Mouse (Mus musculus) left cerebral cortex, postnatal 36 days (tissue): Measurements from ENCODE around the gene Pycr2. TPM values are rescaled to one million over a fixed set of nuclear protein-coding genes. Genes with fewer than 3 reads are reported as not detected.

Experiments
- DNase-seq, 2 experiments: peaks; one replicate each; pipeline ENCODE4 v3.0.0; 2021 to 2022; ENCODE audit warnings: low spot score in 2 of 2, mixed read lengths in 1 of 2
- intact Hi-C: fragments of 180-260 bp; cut with DNase I; formaldehyde crosslinking; loops from one replicate; pipeline ENCODE4 v1.15.1; 2025
- total RNA-seq, 2 experiments: library from RNA; stranded (reverse); gene quantifications; 2 replicates each; pipeline ENCODE4 v1.2.3; 2021

Gene Pycr2
- total RNA-seq, 2 experiments from 2014 or later, result 26.0 to 27.3 TPM

- DNase-seq, result no peak
- intact Hi-C loops, result no loop called here
These were observed 1.2 kb upstream of the Pycr2 start for GRCm38 (mm10) chr1:180902915-180903314.

- intact Hi-C loops, result no loop called here
- no peak for DNase-seq
These were observed 441 bp upstream of the Pycr2 start for GRCm38 (mm10) chr1:180903666-180904038.

GRCm38 (mm10) chr1:180904815-180905080 is 655 bp downstream of the Pycr2 start:
- DNase-seq, result no peak
- intact Hi-C loops, result no loop called here

- no peak for DNase-seq
- intact Hi-C loops, result no loop called here
These were observed 1.2 kb downstream of the Pycr2 start for GRCm38 (mm10) chr1:180905307-180905706.

- intact Hi-C loops, result no loop called here
- DNase-seq, result no peak
These were observed 1.8 kb downstream of the Pycr2 start for GRCm38 (mm10) chr1:180905876-180906275.

DNA sequence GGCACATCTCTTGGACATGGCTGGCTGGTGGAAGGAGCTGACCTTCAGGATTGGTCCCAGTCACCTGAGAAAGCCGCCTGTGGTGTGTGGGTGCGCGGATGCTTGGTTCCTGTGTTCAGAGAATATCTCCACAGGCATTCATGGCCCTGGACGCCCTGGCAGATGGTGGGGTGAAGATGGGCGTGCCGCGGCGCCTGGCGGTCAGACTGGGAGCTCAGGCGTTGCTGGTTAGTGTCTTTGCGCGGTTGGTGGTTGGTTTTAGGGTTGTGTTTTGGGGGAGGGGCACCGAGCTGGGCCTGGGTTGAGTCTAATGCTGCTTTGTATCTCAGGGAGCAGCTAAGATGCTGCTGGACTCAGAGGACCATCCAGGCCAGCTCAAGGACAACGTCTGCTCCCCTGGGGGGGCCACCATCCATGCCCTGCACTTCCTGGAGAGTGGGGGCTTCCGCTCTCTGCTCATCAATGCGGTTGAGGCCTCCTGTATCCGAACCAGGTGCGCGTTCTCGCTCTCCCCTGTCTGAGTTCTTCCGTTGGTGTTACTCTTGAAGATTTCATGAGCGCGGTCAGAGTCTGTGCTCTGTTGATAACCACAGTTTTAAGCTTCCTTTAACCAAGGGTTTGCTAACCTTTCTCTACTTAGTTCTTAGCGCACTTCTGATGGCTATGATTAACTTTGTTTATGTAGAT is 2.5 kb downstream of the Pycr2 start:
- intact Hi-C loops, result no loop called here
- DNase-seq, result no peak

DNA sequence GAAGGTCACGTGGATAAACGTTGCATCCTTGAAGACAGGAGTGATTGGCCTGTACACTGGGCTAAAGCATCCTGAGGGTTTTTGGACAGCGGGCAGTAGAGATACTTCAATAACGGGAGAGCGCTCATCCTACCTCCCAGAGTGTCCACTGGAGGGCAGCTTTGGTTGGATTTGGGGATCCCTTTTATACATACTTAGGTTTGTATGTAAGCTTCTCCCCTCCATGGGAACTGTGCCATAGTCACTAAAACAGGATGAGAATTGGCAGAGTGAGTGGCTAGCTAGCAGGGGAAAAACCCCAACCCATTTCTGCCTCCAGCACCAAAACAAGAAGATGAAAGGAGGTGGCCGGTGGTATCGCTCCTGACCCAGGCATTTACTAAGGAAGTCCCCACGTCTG is 7.0 kb downstream of the Pycr2 start:
- DNase-seq, result no peak
- intact Hi-C loops, result no loop called here

DNA sequence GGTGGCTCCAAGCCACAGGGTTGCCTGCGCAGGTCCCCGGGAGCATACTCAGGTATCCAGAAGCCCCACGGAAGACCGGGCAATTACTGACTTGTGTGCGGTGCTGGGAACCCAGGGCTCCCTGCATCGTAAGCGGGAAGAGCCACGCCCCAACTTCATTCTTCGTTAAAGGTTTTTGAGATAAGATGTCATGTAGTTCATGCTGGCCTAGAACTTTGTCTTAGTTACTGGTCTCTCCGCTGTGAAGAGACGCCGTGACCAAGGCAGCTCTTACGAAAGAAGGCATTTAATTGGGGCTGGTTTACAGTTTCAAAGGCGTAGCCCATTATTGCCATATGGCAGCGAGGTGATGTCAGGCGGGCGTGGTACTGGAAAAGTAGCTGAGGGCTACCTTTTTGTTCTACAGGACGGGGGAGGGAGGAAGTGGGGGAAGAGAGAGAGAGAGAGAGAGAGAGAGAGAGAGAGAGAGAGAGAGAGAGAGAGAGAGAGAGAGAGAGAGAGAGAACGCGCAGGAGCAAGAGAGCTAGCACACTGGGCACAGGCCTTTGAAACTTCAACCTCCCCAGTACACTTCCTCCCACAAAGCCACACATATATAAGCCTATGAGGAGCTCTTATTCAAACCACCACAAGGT is 7.7 kb downstream of the Pycr2 start:
- intact Hi-C loops, result no loop called here
- no peak for DNase-seq

DNA sequence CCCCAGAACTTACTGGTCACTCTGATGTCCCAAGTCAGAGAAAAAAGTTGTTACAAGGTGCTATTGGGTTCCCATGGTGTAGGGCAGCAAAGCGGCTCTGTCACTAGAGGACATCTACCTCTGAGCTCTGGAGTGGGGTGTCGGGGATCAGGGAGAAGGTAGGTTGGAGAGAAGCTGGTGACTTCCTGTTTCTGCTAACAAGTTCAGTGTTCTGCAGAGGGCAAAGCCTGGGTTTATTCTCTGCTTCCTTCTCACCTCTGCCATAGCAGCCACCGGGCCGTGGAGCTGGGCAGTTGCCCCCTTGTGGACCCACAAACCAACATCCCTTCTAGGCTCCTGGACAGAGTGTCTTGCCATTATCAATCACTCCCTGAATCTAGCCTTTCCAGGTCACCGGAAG is 8.7 kb downstream of the Pycr2 start:
- DNase-seq, result no peak
- intact Hi-C loops, result no loop called here

- intact Hi-C loops, result no loop called here
- no peak for DNase-seq
These were observed 9.7 kb downstream of the Pycr2 start for GRCm38 (mm10) chr1:180913797-180914196.

DNA sequence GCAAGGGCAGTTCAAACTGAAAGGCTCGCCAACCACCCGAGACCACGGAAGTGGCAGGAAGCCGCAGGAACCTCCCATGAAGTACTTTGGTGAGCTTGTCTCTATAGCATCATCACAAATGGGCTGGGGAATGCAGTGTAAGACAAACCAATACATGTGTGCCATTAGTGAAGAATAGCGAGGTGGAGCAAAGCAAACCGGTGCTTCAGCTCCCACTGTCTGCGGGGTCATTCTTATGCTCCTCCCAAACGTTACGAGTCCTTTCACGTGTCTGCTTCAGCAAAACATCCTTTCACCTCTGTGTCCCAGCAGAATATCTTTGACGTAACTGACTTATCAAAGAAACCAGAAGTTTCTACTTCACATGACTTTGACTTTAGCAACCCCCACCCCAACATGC is 12.3 kb downstream of the Pycr2 start:
- intact Hi-C loops, result no loop called here
- no peak for DNase-seq

DNA sequence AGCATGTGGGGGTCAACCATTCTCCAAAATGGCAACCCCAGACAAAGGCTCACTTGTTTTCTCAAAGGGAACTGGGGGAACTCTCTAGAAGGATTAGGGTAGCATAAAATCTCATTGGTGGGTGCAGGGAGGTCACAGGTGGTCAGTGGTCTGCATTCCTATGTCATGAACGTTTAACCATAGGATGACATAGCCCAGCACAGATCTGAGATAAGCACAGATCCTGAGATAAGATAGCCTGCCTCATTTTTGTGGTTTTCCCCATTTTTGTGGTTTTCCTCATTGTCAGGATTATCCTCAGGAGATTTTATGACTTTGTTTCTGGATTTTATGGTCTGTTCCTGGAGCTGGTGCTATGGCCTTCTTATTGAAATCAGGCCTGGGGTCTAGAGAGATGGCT is 13.0 kb downstream of the Pycr2 start:
- intact Hi-C loops, result no loop called here
- no peak for DNase-seq

- no peak for DNase-seq
- intact Hi-C loops, result loop anchor here (2.0 kb wide), 1 partner anchor 19 kb away; no protein-coding TSS in a partner anchor
These were observed 15.6 kb downstream of the Pycr2 start for GRCm38 (mm10) chr1:180919686-180920085.

DNA sequence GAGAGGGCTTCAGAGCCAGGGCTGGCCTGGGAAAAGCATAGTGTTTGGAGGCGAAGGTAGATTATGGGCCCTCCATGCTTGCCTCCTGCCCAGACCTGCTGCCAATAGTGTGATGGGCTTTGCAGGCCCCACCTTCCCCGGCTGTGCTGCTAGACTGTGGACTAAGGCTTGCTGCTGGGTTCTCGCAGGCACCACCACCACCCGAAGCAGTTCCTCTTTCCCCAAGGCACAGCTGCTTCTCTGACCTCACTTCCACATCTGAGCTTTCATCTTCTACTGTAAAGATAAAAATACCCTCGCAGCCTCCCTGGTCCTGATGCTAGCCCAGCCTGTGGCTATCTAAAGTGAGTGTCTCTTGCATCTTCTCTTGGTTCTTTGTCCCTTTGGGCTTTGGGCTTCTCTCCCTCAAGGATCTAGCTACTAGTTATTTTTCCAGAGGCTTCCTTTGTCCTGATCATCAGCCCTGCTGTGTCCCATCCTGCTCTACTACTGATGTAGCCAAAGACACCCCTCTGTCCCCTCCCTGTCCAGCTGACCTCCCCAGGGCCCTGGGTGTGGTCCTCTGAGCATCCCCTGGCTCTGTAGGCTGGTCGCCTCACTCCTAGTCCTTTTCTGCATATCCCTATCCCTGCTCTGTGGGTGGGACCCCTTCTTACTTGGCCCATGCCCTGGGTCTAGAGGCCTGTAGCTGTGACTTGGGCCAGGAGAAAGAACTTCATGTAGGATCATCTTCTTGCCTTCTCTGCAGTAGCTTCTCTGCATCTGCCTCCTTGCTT is 18.4 kb downstream of the Pycr2 start:
- intact Hi-C loops, result no loop called here
- DNase-seq, result no peak

GRCm38 (mm10) chr1:180924737-180925136 is 20.6 kb downstream of the Pycr2 start:
- intact Hi-C loops, result no loop called here
- DNase-seq, result no peak

GRCm38 (mm10) chr1:180926286-180926685 is 22.2 kb downstream of the Pycr2 start:
- DNase-seq, result no peak
- intact Hi-C loops, result no loop called here

- DNase-seq, result no peak
- intact Hi-C loops, result no loop called here
These were observed 25.5 kb downstream of the Pycr2 start for GRCm38 (mm10) chr1:180929599-180929998.

- intact Hi-C loops, result no loop called here
These were observed 27.0 kb downstream of the Pycr2 start for GRCm38 (mm10) chr1:180931106-180931505.

DNA sequence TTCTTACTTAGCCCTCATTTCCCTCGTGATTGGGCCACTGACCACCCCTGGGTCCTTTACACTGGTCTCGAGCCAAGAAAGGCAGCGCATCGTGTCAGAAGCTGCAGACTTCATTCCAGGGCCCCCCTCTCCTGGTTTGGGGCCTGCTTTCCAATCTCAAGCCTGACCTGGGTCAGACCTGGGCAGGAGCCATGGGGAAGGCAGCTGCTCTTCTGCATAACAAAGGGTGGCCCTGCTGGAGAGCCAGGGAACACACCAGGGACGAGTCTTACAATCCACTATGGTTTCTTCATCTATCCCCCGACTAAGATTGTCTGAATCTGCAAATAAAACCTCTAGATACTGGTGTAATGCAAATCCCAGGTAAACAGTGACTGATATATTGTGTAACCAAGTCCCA is 29.6 kb downstream of the Pycr2 start:
- no peak for DNase-seq
- intact Hi-C loops, result no loop called here

More at GRCm38 (mm10) chr1:180931106-180931505, 27.0 kb downstream of the Pycr2 start:
- DNase-seq, result no peak

DNA sequence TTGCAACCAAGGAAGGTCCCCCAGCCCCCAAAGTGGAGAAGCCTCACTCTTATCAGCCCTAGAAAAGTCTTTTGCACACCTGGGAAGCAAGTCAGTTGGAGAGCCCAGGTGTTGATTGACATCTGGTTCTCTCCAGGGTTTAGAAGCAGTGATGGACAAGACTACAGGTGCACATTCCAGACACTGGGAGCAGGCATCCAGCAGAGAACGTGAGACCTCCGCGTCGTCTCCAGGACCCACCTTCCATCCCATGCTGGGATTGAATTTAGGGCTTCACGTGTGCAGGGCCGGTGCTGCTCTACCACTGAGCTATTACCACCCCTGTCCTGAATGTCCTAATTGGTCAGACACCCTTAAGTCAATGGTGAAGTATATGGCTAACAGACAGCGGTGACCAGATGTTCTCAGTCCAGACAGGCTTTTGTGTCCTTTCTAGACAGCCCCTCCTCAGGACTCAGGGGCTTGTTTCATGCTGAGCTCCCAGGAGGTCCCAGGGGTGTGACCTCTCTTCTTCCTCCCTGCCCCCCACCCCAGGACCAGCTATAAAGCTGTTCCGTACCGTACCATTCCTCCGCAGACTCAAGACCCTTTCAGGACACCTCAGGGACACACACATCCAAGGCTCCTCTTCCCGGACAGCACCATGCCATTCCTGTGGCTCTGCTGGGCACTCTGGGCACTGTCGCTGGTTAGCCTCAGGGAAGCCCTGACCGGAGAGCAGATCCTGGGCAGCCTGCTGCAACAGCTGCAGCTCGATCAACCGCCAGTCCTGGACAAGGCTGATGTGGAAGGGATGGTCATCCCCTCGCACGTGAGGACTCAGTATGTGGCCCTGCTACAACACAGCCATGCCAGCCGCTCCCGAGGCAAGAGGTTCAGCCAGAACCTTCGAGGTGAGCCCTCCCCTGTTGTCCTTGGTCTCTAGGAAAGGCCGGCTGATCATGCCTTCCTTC is 30.6 kb downstream of the Pycr2 start, which contains the start of gene Lefty1:
TSS of gene Lefty1 (plus strand) at position 556 of the 953 bp plus-strand sequence.
- no peak for DNase-seq
- intact Hi-C loops, result no loop called here
